Mouse (Mus musculus) embryonic fibroblast, embryonic 13.5 days (primary cell): ENCODE data around the gene Becn1.

Source experiments
- CTCF ChIP-seq: IDR thresholded peaks from 2 replicates; pipeline ENCODE4 v1.5.1; 2011; ENCODE audit warnings: mild to moderate bottlenecking, control low read depth, low read length, moderate library complexity, borderline replicate concordance; ENCODE audit not compliant: insufficient read depth
- POLR2A ChIP-seq: IDR thresholded peaks from 2 replicates; pipeline ENCODE4 v1.6.1; 2011; ENCODE audit warnings: low read depth, mild to moderate bottlenecking, control low read depth, low read length, moderate library complexity

GRCm38 (mm10) chr11:101287306-101287705 lies 14.8 kb downstream of the Becn1 start:
- no peak for TF ChIP-seq CTCF
- TF ChIP-seq POLR2A = no peak
